Mouse (Mus musculus) liver, embryonic 12.5 days (tissue): Measurements from ENCODE around the gene Plxna2. TPM values are rescaled to one million over a fixed set of nuclear protein-coding genes. Genes with fewer than 3 reads are reported as not detected.

Source experiments
- microRNA-seq: library from miRNA; unstranded; fragments of <30 nt; microRNA quantifications from one replicate; pipeline ENCODE4, GENCODE M21; 2017
- polyA plus RNA-seq: library from polyadenylated mRNA; unstranded; fragments of >200 nt; fragmentation: Nextera tagmentation; extraction: Ambion mirVana; gene quantifications from 2 replicates; pipeline ENCODE4 v1.2.1, GENCODE M21; 2016

The Plxna2 gene
- polyA plus RNA-seq, 1 experiment from 2014 or later, result 2.1 TPM

Small RNA genes lying within 50 kb of the gene (microRNA-seq; reads per million reads assigned to microRNA genes)
- 3.2 reads per million for gene Mir3962
